Mouse (Mus musculus) layer of hippocampus, adult 2 months (tissue): ENCODE measurements around the gene Auts2. TPM values are rescaled to one million over a fixed set of nuclear protein-coding genes. Genes with fewer than 3 reads are reported as not detected.

Experiments
- DNase-seq, 2 experiments: peaks; one replicate each; pipeline ENCODE4 v3.0.0; 2022; ENCODE audit warnings: low spot score in 2 of 2
- H3K27ac ChIP-seq: fragments of 200-600 bp; 2 replicates; pipeline ENCODE4 v1.8.1; 2022
- H3K4me3 ChIP-seq: fragments of 200-600 bp; 2 replicates; pipeline ENCODE4 v1.8.1; 2022; ENCODE audit warnings: mild to moderate bottlenecking
- CTCF ChIP-seq: fragments of 200-600 bp; conservative IDR thresholded peaks from 2 replicates; pipeline ENCODE4 v1.8.1; 2022; ENCODE audit warnings: antibody characterized with exemption, mild to moderate bottlenecking, moderate library complexity
- total RNA-seq, 2 experiments: library from RNA; stranded (reverse); gene quantifications; 2 replicates each; pipeline ENCODE4 v1.2.3; 2021

The Auts2 gene
- total RNA-seq, 2 experiments from 2014 or later: 157 to 188 TPM

DNA sequence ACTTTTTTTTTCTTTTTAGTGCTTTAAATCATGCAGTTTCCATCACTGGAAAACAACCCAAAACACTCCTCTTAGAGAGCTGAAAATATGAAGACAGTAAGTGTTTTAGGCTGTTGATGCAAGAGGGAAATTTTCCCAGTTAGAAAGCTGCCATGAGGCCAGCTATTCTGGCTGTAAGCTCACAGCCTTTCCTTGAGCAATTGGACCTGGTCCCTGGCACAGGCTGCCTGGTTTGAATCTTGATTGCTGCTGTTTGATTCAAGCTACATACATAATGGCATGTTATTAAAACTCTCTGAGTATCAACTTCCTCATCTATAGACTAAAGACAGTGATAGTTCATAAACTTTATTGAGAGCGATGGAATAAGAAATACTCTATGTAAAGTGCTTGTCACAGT lies 52.8 kb downstream of the Auts2 start:
- no peak for DNase-seq
- Histone ChIP-seq H3K27ac (peak overlapping the region; percentile 72; the same call in 1 of the 2 replicates), H3K4me3 (no peak overlapping the region)
- TF ChIP-seq CTCF: no peak

DNA sequence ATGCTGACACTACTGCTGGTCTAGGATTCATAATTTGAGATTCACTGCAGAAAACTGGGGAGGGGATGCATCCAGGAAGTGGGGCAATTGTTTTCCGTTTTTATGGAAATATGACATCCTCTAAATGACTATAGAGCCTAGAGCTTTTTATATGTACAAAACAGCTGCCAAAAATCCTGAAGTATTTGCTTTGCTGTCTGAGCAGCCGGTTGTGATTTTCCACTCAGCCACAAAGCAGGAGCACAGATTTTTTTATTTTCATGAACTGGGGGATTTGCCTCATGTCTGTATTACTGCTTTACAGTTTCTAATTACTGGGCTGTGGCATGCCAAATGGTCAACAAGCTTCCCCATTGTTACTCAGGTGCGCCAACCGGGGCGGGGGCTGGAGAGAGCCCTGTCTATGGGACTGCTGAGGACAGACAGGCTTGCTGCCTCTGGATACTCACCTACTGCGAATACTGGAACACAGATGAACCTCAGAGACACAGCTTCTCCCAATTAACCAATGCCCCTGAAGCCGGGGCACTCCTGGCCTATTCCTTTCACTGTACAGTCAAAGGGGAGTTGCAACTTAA lies 53.3 kb downstream of the Auts2 start:
- no peak for TF ChIP-seq CTCF
- no peak overlapping the region for H3K4me3 ChIP-seq
- peak in 1 of 2 experiments; percentile 23 for DNase-seq
- H3K27ac ChIP-seq: peak overlapping the region; percentile 72

DNA sequence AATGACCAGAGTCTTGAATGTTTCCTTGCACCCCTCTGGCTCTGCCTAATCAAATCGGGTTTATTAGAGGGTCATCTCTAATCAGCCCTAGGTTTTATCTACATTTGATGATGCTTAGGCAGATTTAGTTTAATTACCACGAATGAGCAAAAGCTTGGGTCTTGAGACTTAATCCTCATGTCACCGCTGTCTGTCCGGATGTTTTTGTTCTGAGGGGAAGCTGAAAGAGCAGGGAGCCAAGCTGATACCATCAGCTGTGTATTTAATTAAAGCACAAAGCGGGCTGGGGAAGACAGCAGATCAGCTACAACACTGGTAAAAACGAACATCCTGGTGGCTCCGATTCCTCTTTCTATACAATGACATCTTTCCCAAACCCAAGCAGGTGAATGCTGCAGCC lies 56.3 kb downstream of the Auts2 start:
- TF ChIP-seq CTCF: no peak
- Histone ChIP-seq H3K4me3 (no peak overlapping the region), H3K27ac (no peak overlapping the region)
- DNase-seq: no peak

DNA sequence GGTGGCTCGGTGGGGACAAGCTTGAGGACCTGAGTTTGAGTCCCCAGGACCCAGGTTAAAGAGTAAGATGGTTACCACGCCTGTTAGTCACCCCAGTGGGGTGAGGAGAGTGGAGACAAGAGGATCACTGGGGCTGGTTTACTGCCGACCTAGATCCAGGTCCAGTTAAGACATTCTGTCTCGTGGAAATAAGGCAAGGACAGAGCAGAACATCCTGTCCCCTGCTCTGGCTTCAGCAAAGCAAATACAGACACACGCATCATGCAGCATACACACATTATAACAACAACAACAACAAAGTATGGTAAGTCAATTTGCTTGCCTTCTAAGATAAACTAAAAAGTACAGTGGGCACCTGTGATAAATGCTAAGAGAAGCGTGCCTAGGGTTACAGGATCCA lies 57.1 kb downstream of the Auts2 start:
- no peak overlapping the region for H3K27ac ChIP-seq
- DNase-seq: no peak
- TF ChIP-seq CTCF: no peak

GRCm38 (mm10) chr5:132485448-132485847 lies 57.7 kb downstream of the Auts2 start:
- no peak for DNase-seq
- Histone ChIP-seq H3K4me3 (no peak overlapping the region), H3K27ac (no peak overlapping the region)
- no peak for TF ChIP-seq CTCF

More for the DNA sequence above, 57.1 kb downstream of the Auts2 start:
- H3K4me3 ChIP-seq: no peak overlapping the region

DNA sequence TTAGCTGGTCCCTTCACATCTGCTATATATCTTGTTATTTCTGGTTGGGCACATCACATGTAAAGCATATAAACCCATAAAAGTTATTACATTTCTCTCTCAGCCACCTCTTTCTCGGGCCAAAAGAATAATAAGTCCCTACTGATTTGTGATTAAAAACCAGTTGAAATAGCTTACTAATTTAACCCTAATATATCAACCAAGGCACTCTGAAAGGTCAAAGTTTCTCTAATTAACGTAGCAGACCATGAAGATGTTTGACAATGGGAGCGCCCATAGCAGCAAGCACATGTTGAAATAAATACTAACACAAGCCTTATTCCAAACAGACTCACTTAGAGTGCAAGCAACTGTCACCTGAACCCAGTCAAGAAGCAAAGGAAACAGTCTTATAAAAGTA lies 61.7 kb downstream of the Auts2 start:
- no peak overlapping the region for H3K4me3 ChIP-seq
- DNase-seq: no peak
- H3K27ac ChIP-seq: no peak overlapping the region
- no peak for TF ChIP-seq CTCF

- no peak for TF ChIP-seq CTCF
- no peak overlapping the region for H3K27ac ChIP-seq
Measured at GRCm38 (mm10) chr5:132480461-132480860, 62.7 kb downstream of the Auts2 start.

DNA sequence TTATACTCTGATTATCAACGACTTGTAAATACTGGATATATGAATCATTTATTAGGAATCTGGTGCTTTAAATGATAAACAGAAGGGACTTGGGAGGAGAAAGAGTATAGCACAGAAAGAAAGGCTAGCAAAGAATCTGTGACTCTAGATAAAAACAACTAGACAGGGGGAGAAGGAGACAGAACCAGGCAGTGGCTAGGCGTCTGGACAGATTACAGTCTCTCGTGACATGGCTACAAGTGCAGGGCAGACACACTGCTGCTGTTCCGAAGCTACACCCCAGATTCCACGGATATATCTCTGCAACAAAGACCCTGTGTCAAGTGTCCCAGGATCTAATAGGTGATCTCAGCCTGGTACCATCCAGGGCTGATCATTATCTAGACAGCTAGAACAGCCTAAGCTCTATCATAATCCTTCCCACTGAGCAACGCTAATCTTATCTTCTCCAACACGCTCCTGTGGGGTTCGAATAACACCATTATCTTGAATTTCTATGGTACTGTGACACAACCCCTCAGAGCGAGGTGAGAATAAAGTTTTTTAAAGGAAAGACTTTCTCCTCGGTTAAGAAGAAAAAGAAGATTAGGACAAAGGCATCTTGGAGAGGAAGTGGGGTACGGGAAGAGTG lies 63.8 kb downstream of the Auts2 start:
- TF ChIP-seq CTCF: no peak
- no peak overlapping the region for H3K4me3 ChIP-seq
- H3K27ac ChIP-seq: no peak overlapping the region
- no peak for DNase-seq

More at GRCm38 (mm10) chr5:132480461-132480860, 62.7 kb downstream of the Auts2 start:
- H3K4me3 ChIP-seq: no peak overlapping the region
- DNase-seq: no peak

- DNase-seq: no peak
- Histone ChIP-seq H3K4me3 (no peak overlapping the region), H3K27ac (no peak overlapping the region)
- TF ChIP-seq CTCF: no peak
Measured at GRCm38 (mm10) chr5:132477533-132477932, 65.6 kb downstream of the Auts2 start.

GRCm38 (mm10) chr5:132472905-132473321 lies 70.2 kb downstream of the Auts2 start:
- Histone ChIP-seq H3K4me3 (no peak overlapping the region), H3K27ac (0 out of 2 replicates have a peak overlapping the region, but pooled peaks have one; percentile 10)
- no peak for DNase-seq
- TF ChIP-seq CTCF: no peak

DNA sequence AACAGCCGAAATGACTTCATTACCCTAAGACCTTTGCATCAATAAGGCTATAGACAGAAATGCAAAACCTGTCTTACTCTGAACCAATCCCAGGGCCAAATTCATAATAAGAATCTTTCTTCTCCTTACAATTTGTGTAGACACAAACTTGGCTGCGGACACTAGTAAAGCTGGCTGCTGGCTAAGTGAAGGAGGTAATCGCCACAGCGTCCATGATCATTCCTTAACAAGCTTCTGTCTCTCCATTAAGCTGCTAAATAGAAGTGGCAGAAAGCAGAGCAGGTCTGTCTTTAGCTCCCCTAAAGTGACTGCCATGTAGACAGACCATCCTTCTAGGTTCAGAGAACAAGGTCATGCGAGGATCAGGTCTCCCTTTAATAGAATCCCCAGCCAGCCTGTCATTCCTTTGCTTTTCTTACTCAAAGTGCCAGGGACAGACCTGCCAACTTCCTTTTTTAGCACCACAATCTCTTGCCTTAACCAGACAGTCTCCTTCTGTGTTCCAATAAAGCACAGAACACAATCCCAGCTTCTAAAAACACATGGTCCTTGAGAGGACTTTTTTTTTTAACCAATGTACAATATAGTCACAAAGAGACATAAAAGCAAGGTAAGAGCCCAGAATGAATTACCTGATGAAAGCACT lies 70.8 kb downstream of the Auts2 start:
- Histone ChIP-seq H3K27ac (0 out of 2 replicates have a peak overlapping the region, but pooled peaks have one; percentile 10), H3K4me3 (no peak overlapping the region)
- no peak for TF ChIP-seq CTCF
- DNase-seq: no peak

DNA sequence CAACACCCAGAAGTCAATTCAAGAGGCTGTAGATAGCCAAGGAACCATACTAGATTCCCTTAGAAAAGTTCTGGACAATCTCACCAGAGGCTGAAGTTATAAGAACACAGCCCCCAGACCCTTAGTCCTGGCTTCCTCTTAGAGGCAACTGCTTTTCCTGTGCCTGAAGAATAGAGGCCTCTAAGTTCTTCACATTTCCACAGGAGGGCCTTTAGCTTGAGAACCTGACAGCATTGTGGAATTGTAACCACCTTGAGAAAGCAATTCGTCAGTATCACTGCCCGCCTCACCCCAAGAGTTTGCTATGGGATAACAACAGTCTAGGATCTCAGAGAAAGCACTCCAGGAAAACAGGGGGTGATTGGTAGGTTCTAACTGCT lies 75.8 kb downstream of the Auts2 start:
- H3K4me3 ChIP-seq: no peak overlapping the region
- TF ChIP-seq CTCF: no peak
- no peak overlapping the region for H3K27ac ChIP-seq
- no peak for DNase-seq

GRCm38 (mm10) chr5:132466427-132467363 lies 76.4 kb downstream of the Auts2 start:
- no peak for TF ChIP-seq CTCF
- H3K4me3 ChIP-seq: no peak overlapping the region
- no peak for DNase-seq
- H3K27ac ChIP-seq: no peak overlapping the region
